In the genomic region with DNA sequence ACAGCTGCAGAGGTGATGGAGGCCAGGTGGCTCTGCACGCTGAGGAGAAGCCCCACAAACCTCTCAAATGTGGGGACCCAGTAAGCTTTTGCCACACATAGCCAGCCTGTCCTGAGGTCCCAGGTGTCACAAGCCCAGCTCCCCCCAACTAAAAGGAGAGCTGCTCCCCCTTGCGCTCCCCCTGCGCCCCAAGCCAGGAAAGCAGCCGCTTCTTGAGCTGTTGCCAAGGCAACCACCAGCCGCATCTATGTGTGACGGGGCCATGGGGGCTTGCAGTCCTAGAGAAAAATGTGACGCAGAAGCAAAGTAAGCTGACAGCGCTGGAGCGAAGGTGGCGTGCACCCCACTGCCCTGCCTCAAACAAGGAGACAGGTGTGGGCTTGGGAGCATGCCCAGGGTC, we compare ENCODE assay signal across 13 mouse cellular contexts. TPM values are rescaled to one million over a fixed set of nuclear protein-coding genes. Genes with fewer than 3 reads are reported as not detected.
DNase-seq lines count a peak whose midpoint lies in the region; ATAC-seq and TF ChIP-seq lines count a peak whose summit lies in the region.
"Had no signal": no experiment of that assay in that cellular context is flagged by ENCODE, and none has a peak within 500 bp of the region (broad histone marks: within the 10 kb centered on the region; RNA-seq: fewer than 3 reads in every experiment).

No protein-coding gene starts in this region.

- H3K4me3 ChIP-seq in forebrain, embryonic 10.5 days = peak overlapping the region; percentile 12; the same call in 1 of the 2 replicates
- no peak overlapping the region for H3K4me3 ChIP-seq in forebrain, embryonic 11.5 days (ENCODE audit: low read depth, low read length)
- no peak overlapping the region for H3K4me3 ChIP-seq in forebrain, postnatal 0 days (ENCODE audit: low read depth, low read length)
- no peak overlapping the region for H3K4me3 ChIP-seq in midbrain, embryonic 15.5 days
- H3K4me3 ChIP-seq in liver, postnatal 0 days (ENCODE audit: low read depth, low read length) = no peak overlapping the region
- H3K4me3 ChIP-seq in stomach, postnatal 0 days (ENCODE audit: low read depth, low read length) = no peak overlapping the region
- H3K4me3 ChIP-seq: heart, embryonic 15.5 days had no signal

- no peak for ATAC-seq in forebrain, embryonic 11.5 days (replicated peaks; ENCODE audit: low FRiP score)
- ATAC-seq in forebrain, postnatal 0 days = peak; percentile 59
- peak; percentile 46 for ATAC-seq in midbrain, embryonic 15.5 days (replicated peaks)
- no peak for ATAC-seq in liver, postnatal 0 days
- no peak for ATAC-seq in stomach, postnatal 0 days (ENCODE audit: low FRiP score, low TSS enrichment)

- no peak overlapping the region for H3K27ac ChIP-seq in forebrain, embryonic 10.5 days
- H3K27ac ChIP-seq in forebrain, embryonic 11.5 days (ENCODE audit: low read depth, low read length) = no peak overlapping the region
- H3K27ac ChIP-seq in forebrain, postnatal 0 days (ENCODE audit: low read depth, low read length) = peak overlapping the region; percentile 76
- peak overlapping the region; percentile 90 for H3K27ac ChIP-seq in midbrain, embryonic 15.5 days
- no peak overlapping the region for H3K27ac ChIP-seq in liver, postnatal 0 days (ENCODE audit: low read depth)
- H3K27ac ChIP-seq in stomach, postnatal 0 days (replicated peaks) = no peak overlapping the region
- H3K27ac ChIP-seq: heart, embryonic 15.5 days; kidney, postnatal 0 days had no signal

- H3K27me3 ChIP-seq in forebrain, embryonic 10.5 days (ENCODE audit: poor library complexity, severe bottlenecking) = peaks cover 57% of the 10 kb centered on the region
- H3K27me3 ChIP-seq in forebrain, embryonic 11.5 days (ENCODE audit: control insufficient read depth, insufficient read depth, low read length) = peaks cover 19% of the 10 kb centered on the region
- H3K27me3 ChIP-seq in forebrain, postnatal 0 days (ENCODE audit: insufficient read depth, low read length) = peaks cover 4% of the 10 kb centered on the region; the same call in 1 of the 2 replicates
- peaks cover 11% of the 10 kb centered on the region; the same call in 1 of the 2 replicates for H3K27me3 ChIP-seq in midbrain, embryonic 15.5 days (replicated peaks)
- H3K27me3 ChIP-seq in liver, postnatal 0 days (ENCODE audit: insufficient read depth, low read length) = peaks cover 37% of the 10 kb centered on the region
- H3K27me3 ChIP-seq in stomach, postnatal 0 days (ENCODE audit: control insufficient read depth, insufficient read depth, low read length) = 0 out of 2 replicates have a peak, but pooled peaks cover 3% of the 10 kb centered on the region

- 30% methylated on average over 10 of the region's 10 CpGs for WGBS in forebrain, embryonic 10.5 days
- WGBS in forebrain, embryonic 11.5 days = 33% methylated on average over 10 of the region's 10 CpGs
- WGBS in forebrain, postnatal 0 days = 17% methylated on average over 10 of the region's 10 CpGs
- 3% methylated on average over 10 of the region's 10 CpGs for WGBS in midbrain, embryonic 15.5 days
- WGBS in liver, postnatal 0 days (ENCODE audit: insufficient replicate concordance) = 38% methylated on average over 10 of the region's 10 CpGs
- 35% methylated on average over 10 of the region's 10 CpGs for WGBS in stomach, postnatal 0 days

- TF ChIP-seq CTCF in forebrain, postnatal 0 days (IDR thresholded peaks at IDR 0.05; ENCODE audit: low read depth) = no peak
- no peak for TF ChIP-seq CTCF in liver, postnatal 0 days (IDR thresholded peaks at IDR 0.05; ENCODE audit: low read depth)
- TF ChIP-seq CTCF in stomach, postnatal 0 days (IDR thresholded peaks at IDR 0.05; ENCODE audit: low read depth) = no peak

- H3K36me3 ChIP-seq in forebrain, embryonic 10.5 days (replicated peaks) = peaks cover 9% of the 10 kb centered on the region
- H3K36me3 ChIP-seq in forebrain, embryonic 11.5 days (ENCODE audit: control insufficient read depth, insufficient read depth, low read length) = no peaks in the 10 kb centered on the region
- H3K36me3 ChIP-seq in forebrain, postnatal 0 days (ENCODE audit: insufficient read depth) = peaks cover 2% of the 10 kb centered on the region
- no peaks in the 10 kb centered on the region for H3K36me3 ChIP-seq in midbrain, embryonic 15.5 days (replicated peaks)
- H3K36me3 ChIP-seq in liver, postnatal 0 days (replicated peaks; ENCODE audit: insufficient read depth, low read length) = 0 out of 2 replicates have a peak, but pooled peaks cover 3% of the 10 kb centered on the region
- H3K36me3 ChIP-seq in stomach, postnatal 0 days (ENCODE audit: control insufficient read depth, insufficient read depth, low read length) = no peaks in the 10 kb centered on the region
- H3K36me3 ChIP-seq: heart, embryonic 15.5 days had no signal

- H3K9me3 ChIP-seq in forebrain, embryonic 10.5 days = no peaks in the 10 kb centered on the region
- H3K9me3 ChIP-seq in forebrain, embryonic 11.5 days (ENCODE audit: control insufficient read depth, low read length) = no peaks in the 10 kb centered on the region
- H3K9me3 ChIP-seq in forebrain, postnatal 0 days (ENCODE audit: low read length) = no peaks in the 10 kb centered on the region
- no peaks in the 10 kb centered on the region for H3K9me3 ChIP-seq in midbrain, embryonic 15.5 days
- no peaks in the 10 kb centered on the region for H3K9me3 ChIP-seq in liver, postnatal 0 days (ENCODE audit: low read length)
- no peaks in the 10 kb centered on the region for H3K9me3 ChIP-seq in stomach, postnatal 0 days (ENCODE audit: control insufficient read depth, low read length)
- H3K9me3 ChIP-seq: heart, embryonic 15.5 days had no signal

- no peak overlapping the region for H3K9ac ChIP-seq in forebrain, embryonic 11.5 days (ENCODE audit: low read length)
- H3K9ac ChIP-seq in forebrain, postnatal 0 days = peak overlapping the region; percentile 14; the same call in 1 of the 2 replicates
- no peak overlapping the region for H3K9ac ChIP-seq in midbrain, embryonic 15.5 days
- H3K9ac ChIP-seq in liver, postnatal 0 days (replicated peaks) = no peak overlapping the region
- H3K9ac ChIP-seq in stomach, postnatal 0 days (ENCODE audit: low read length) = no peak overlapping the region
- H3K9ac ChIP-seq: heart, embryonic 15.5 days had no signal

- H3K4me2 ChIP-seq in forebrain, embryonic 11.5 days (ENCODE audit: low read depth, low read length, severe bottlenecking) = no peak overlapping the region; the same call in 1 of the 2 replicates
- peak overlapping the region; percentile 28 for H3K4me2 ChIP-seq in forebrain, postnatal 0 days (ENCODE audit: low read depth)
- H3K4me2 ChIP-seq in midbrain, embryonic 15.5 days = peak overlapping the region; percentile 41
- no peak overlapping the region for H3K4me2 ChIP-seq in liver, postnatal 0 days (ENCODE audit: low read depth, low read length)
- no peak overlapping the region for H3K4me2 ChIP-seq in stomach, postnatal 0 days (replicated peaks; ENCODE audit: low read depth)
- H3K4me2 ChIP-seq: heart, embryonic 15.5 days had no signal

- no peak for TF ChIP-seq EP300 in liver, postnatal 0 days (IDR thresholded peaks at IDR 0.05; ENCODE audit: low read depth)
- TF ChIP-seq EP300 in stomach, postnatal 0 days (optimal IDR thresholded peaks at IDR 0.05) = no peak

- no peak for DNase-seq in forebrain, embryonic 10.5 days (ENCODE audit: extremely low spot score, low spot score)
- DNase-seq in forebrain, embryonic 11.5 days (ENCODE audit: low spot score) = no peak
- peak; percentile 72 for DNase-seq in forebrain, postnatal 0 days
- DNase-seq in thymus, adult 18-20 months = peak; percentile 56 to 62
- DNase-seq in liver, postnatal 0 days = no peak
- no peak for DNase-seq in heart, adult 9 months (ENCODE audit: low spot score in 2 of 2)
- no peak for DNase-seq in stomach, postnatal 0 days (ENCODE audit: low spot score)
- DNase-seq: adrenal gland, postnatal 25 days; cerebellum, postnatal 36 days had no signal

- peaks cover 61% of the 10 kb centered on the region for H3K4me1 ChIP-seq in forebrain, embryonic 10.5 days
- H3K4me1 ChIP-seq in forebrain, embryonic 11.5 days (replicated peaks; ENCODE audit: control insufficient read depth, insufficient read depth, low read length) = peaks cover 24% of the 10 kb centered on the region
- peaks cover 20% of the 10 kb centered on the region; the same call in 1 of the 2 replicates for H3K4me1 ChIP-seq in forebrain, postnatal 0 days (ENCODE audit: insufficient read depth)
- peaks cover 57% of the 10 kb centered on the region for H3K4me1 ChIP-seq in midbrain, embryonic 15.5 days
- peaks cover 10% of the 10 kb centered on the region for H3K4me1 ChIP-seq in liver, postnatal 0 days (ENCODE audit: insufficient read depth)
- H3K4me1 ChIP-seq in stomach, postnatal 0 days (replicated peaks; ENCODE audit: control insufficient read depth, insufficient read depth) = 0 out of 2 replicates have a peak, but pooled peaks cover 3% of the 10 kb centered on the region

RNA-seq across cellular contexts. Expression of gene Baiap3, which starts 2.4 kb away (rescaled TPM):
- 0.53 and 0.59 TPM in 2 replicates for polyA plus RNA-seq in forebrain, embryonic 10.5 days (2016; fragmentation: Nextera tagmentation; extraction: Ambion mirVana)
- polyA plus RNA-seq in forebrain, embryonic 11.5 days (2014; fragmentation: Nextera tagmentation; extraction: Ambion mirVana) = 1.2 and 1.7 TPM in 2 replicates
- 30.2 and 70.8 TPM in 2 replicates for total RNA-seq in forebrain, postnatal 0 days (2014; rRNA removed)
- polyA plus RNA-seq in forebrain, postnatal 0 days (2015; fragmentation: Nextera tagmentation; extraction: Ambion mirVana) = 8.2 and 16.2 TPM in 2 replicates
- 26.8 and 30.3 TPM in 2 replicates for polyA plus RNA-seq in midbrain, embryonic 15.5 days (2015; fragmentation: Nextera tagmentation; extraction: Ambion mirVana)
- polyA plus RNA-seq in liver, postnatal 0 days (2015; fragmentation: Nextera tagmentation; extraction: Ambion mirVana) = 0.54 and 0.58 TPM in 2 replicates
- polyA plus RNA-seq in stomach, postnatal 0 days (2015; fragmentation: Nextera tagmentation; extraction: Ambion mirVana) = 1.2 and 1.3 TPM in 2 replicates

RNA-seq across cellular contexts. Expression of gene Tsr3, which starts 13.8 kb away (rescaled TPM):
- polyA plus RNA-seq in forebrain, embryonic 10.5 days (2016; fragmentation: Nextera tagmentation; extraction: Ambion mirVana) = 70.2 and 76.1 TPM in 2 replicates
- polyA plus RNA-seq in forebrain, embryonic 11.5 days (2014; fragmentation: Nextera tagmentation; extraction: Ambion mirVana) = 63.4 and 66.7 TPM in 2 replicates
- total RNA-seq in forebrain, postnatal 0 days (2014; rRNA removed) = 56.6 and 62.0 TPM in 2 replicates
- 70.0 and 78.6 TPM in 2 replicates for polyA plus RNA-seq in forebrain, postnatal 0 days (2015; fragmentation: Nextera tagmentation; extraction: Ambion mirVana)
- 62.7 and 62.9 TPM in 2 replicates for polyA plus RNA-seq in midbrain, embryonic 15.5 days (2015; fragmentation: Nextera tagmentation; extraction: Ambion mirVana)
- 19.1 and 19.7 TPM in 2 replicates for polyA plus RNA-seq in liver, postnatal 0 days (2015; fragmentation: Nextera tagmentation; extraction: Ambion mirVana)
- polyA plus RNA-seq in stomach, postnatal 0 days (2015; fragmentation: Nextera tagmentation; extraction: Ambion mirVana) = 31.3 and 33.7 TPM in 2 replicates

RNA-seq across cellular contexts. Expression of gene Gnptg, which starts 13.8 kb away (rescaled TPM):
- polyA plus RNA-seq in forebrain, embryonic 10.5 days (2016; fragmentation: Nextera tagmentation; extraction: Ambion mirVana) = 57.2 and 60.0 TPM in 2 replicates
- 51.3 and 56.3 TPM in 2 replicates for polyA plus RNA-seq in forebrain, embryonic 11.5 days (2014; fragmentation: Nextera tagmentation; extraction: Ambion mirVana)
- 91.3 and 109 TPM in 2 replicates for total RNA-seq in forebrain, postnatal 0 days (2014; rRNA removed)
- 119 and 121 TPM in 2 replicates for polyA plus RNA-seq in forebrain, postnatal 0 days (2015; fragmentation: Nextera tagmentation; extraction: Ambion mirVana)
- 96.0 and 108 TPM in 2 replicates for polyA plus RNA-seq in midbrain, embryonic 15.5 days (2015; fragmentation: Nextera tagmentation; extraction: Ambion mirVana)
- polyA plus RNA-seq in liver, postnatal 0 days (2015; fragmentation: Nextera tagmentation; extraction: Ambion mirVana) = 21.2 and 22.8 TPM in 2 replicates
- polyA plus RNA-seq in stomach, postnatal 0 days (2015; fragmentation: Nextera tagmentation; extraction: Ambion mirVana) = 36.0 and 39.3 TPM in 2 replicates

RNA-seq across cellular contexts. Expression of gene Ube2i, which starts 20.7 kb away (rescaled TPM):
- polyA plus RNA-seq in forebrain, embryonic 10.5 days (2016; fragmentation: Nextera tagmentation; extraction: Ambion mirVana) = 919 and 925 TPM in 2 replicates
- polyA plus RNA-seq in forebrain, embryonic 11.5 days (2014; fragmentation: Nextera tagmentation; extraction: Ambion mirVana) = 837 and 868 TPM in 2 replicates
- 508 and 550 TPM in 2 replicates for total RNA-seq in forebrain, postnatal 0 days (2014; rRNA removed)
- polyA plus RNA-seq in forebrain, postnatal 0 days (2015; fragmentation: Nextera tagmentation; extraction: Ambion mirVana) = 439 and 486 TPM in 2 replicates
- 503 and 512 TPM in 2 replicates for polyA plus RNA-seq in midbrain, embryonic 15.5 days (2015; fragmentation: Nextera tagmentation; extraction: Ambion mirVana)
- polyA plus RNA-seq in liver, postnatal 0 days (2015; fragmentation: Nextera tagmentation; extraction: Ambion mirVana) = 155 and 164 TPM in 2 replicates
- polyA plus RNA-seq in stomach, postnatal 0 days (2015; fragmentation: Nextera tagmentation; extraction: Ambion mirVana) = 308 and 318 TPM in 2 replicates

RNA-seq across cellular contexts. Expression of gene Prss34, which starts 44.4 kb away (rescaled TPM):
- polyA plus RNA-seq in forebrain, embryonic 10.5 days (2016; fragmentation: Nextera tagmentation; extraction: Ambion mirVana) = not detected in 2 replicates
- not detected in 2 replicates for polyA plus RNA-seq in forebrain, embryonic 11.5 days (2014; fragmentation: Nextera tagmentation; extraction: Ambion mirVana)
- total RNA-seq in forebrain, postnatal 0 days (2014; rRNA removed) = not detected in 2 replicates
- polyA plus RNA-seq in forebrain, postnatal 0 days (2015; fragmentation: Nextera tagmentation; extraction: Ambion mirVana) = not detected in 2 replicates
- 0.23 TPM in 1 of 2 replicates, not detected in the other for polyA plus RNA-seq in midbrain, embryonic 15.5 days (2015; fragmentation: Nextera tagmentation; extraction: Ambion mirVana)
- polyA plus RNA-seq in liver, postnatal 0 days (2015; fragmentation: Nextera tagmentation; extraction: Ambion mirVana) = 11.1 and 15.4 TPM in 2 replicates
- polyA plus RNA-seq in stomach, postnatal 0 days (2015; fragmentation: Nextera tagmentation; extraction: Ambion mirVana) = 0.50 and 0.52 TPM in 2 replicates
- polyA plus RNA-seq: limb, embryonic 11.5 days had no signal

Comparison
In these comparisons a context has a peak if more than half of its experiments do, and no peak if none do; other contexts are left out.
1. DNase-seq: peak in forebrain, postnatal 0 days (single experiment) and thymus, adult 18-20 months (2 of 2); none in forebrain, embryonic 10.5 days (single experiment), forebrain, embryonic 11.5 days (single experiment), liver, postnatal 0 days (single experiment), heart, adult 9 months (0 of 2) and stomach, postnatal 0 days (single experiment).
2. H3K27ac ChIP-seq: peak in forebrain, postnatal 0 days (single experiment) and midbrain, embryonic 15.5 days (single experiment); none in forebrain, embryonic 10.5 days (single experiment), forebrain, embryonic 11.5 days (single experiment), liver, postnatal 0 days (single experiment) and stomach, postnatal 0 days (single experiment).
3. ATAC-seq: peak in forebrain, postnatal 0 days (single experiment) and midbrain, embryonic 15.5 days (single experiment); none in forebrain, embryonic 11.5 days (single experiment), liver, postnatal 0 days (single experiment) and stomach, postnatal 0 days (single experiment).
4. H3K4me2 ChIP-seq: peak in forebrain, postnatal 0 days (single experiment) and midbrain, embryonic 15.5 days (single experiment); none in forebrain, embryonic 11.5 days (single experiment), liver, postnatal 0 days (single experiment) and stomach, postnatal 0 days (single experiment).